Mouse (Mus musculus) bone marrow macrophage, adult 2 months (primary cell): ENCODE data around the gene Cacna1a.

Source experiments
- CTCF ChIP-seq: IDR thresholded peaks from 2 replicates; pipeline ENCODE4 v1.5.1; 2012; ENCODE audit warnings: low read depth, mild to moderate bottlenecking, low read length, moderate library complexity
- POLR2A ChIP-seq: IDR thresholded peaks from 2 replicates; pipeline ENCODE4 v1.6.1; 2012; ENCODE audit warnings: mild to moderate bottlenecking, low read depth, low read length, borderline replicate concordance

- TF ChIP-seq CTCF (no peak), POLR2A (no peak)
Measured at GRCm38 (mm10) chr8:84388773-84389172, 533 bp downstream of the Cacna1a start.
